Mouse (Mus musculus): ENCODE measurements around the gene Notch3. TPM values are rescaled to one million over a fixed set of nuclear protein-coding genes. Genes with fewer than 3 reads are reported as not detected.

Gene Notch3
- total and polyA plus RNA-seq, 3 experiments, result 0.16 to 4.4 (median 4.2) TPM

GRCm38 (mm10) chr17:32172485-32172884 is 5.8 kb upstream of the Notch3 start:
- Histone ChIP-seq H3K27me3 (ENCODE audit: insufficient read depth, low read length) (peaks cover 5% of the 10 kb centered on the region), H3K36me3 (replicated peaks) (no peaks in the 10 kb centered on the region), H3K4me1 (ENCODE audit: insufficient read depth, low read depth, low read length) (peaks cover 26% of the 10 kb centered on the region), H3K9me3 (replicated peaks) (no peaks in the 10 kb centered on the region), H3K4me3 (ENCODE audit: low read depth, low read length) (no peak overlapping the region)
- TF ChIP-seq GATA2 (IDR thresholded peaks at IDR 0.05; ENCODE audit: borderline replicate concordance, low read depth, low read length) (no peak), CTCF (IDR thresholded peaks at IDR 0.05; ENCODE audit: low read depth, low read length) (no peak), GATA1 (IDR thresholded peaks at IDR 0.05; ENCODE audit: borderline replicate concordance, low read length) (no peak), POLR2AphosphoS5 (IDR thresholded peaks at IDR 0.05; ENCODE audit: insufficient replicate concordance, low read depth, low read length) (no peak), TAL1 (conservative IDR thresholded peaks at IDR 0.05; ENCODE audit: low read depth, low read length) (no peak)
- ATAC-seq (ENCODE audit: extremely low read depth, insufficient number of reproducible peaks, low FRiP score, poor library complexity, severe bottlenecking), result no peak
- no peak for DNase-seq (ENCODE audit: low spot score)

- Histone ChIP-seq H3K9me3 (replicated peaks) (no peaks in the 10 kb centered on the region), H3K4me1 (ENCODE audit: insufficient read depth, low read depth, low read length) (peaks cover 45% of the 10 kb centered on the region), H3K36me3 (replicated peaks) (no peaks in the 10 kb centered on the region), H3K4me3 (ENCODE audit: low read depth, low read length) (no peak overlapping the region), H3K27me3 (ENCODE audit: insufficient read depth, low read length) (peaks cover 12% of the 10 kb centered on the region)
- ATAC-seq (ENCODE audit: extremely low read depth, insufficient number of reproducible peaks, low FRiP score, poor library complexity, severe bottlenecking), result peak; percentile 73
- TF ChIP-seq TAL1 (conservative IDR thresholded peaks at IDR 0.05; ENCODE audit: low read depth, low read length) (no peak), GATA1 (IDR thresholded peaks at IDR 0.05; ENCODE audit: borderline replicate concordance, low read length) (no peak), GATA2 (IDR thresholded peaks at IDR 0.05; ENCODE audit: borderline replicate concordance, low read depth, low read length) (no peak), CTCF (IDR thresholded peaks at IDR 0.05; ENCODE audit: low read depth, low read length) (no peak), POLR2AphosphoS5 (IDR thresholded peaks at IDR 0.05; ENCODE audit: insufficient replicate concordance, low read depth, low read length) (no peak)
- peak; percentile 50 for DNase-seq (ENCODE audit: low spot score)
Measured at GRCm38 (mm10) chr17:32169518-32170225, 3.0 kb upstream of the Notch3 start.

GRCm38 (mm10) chr17:32165803-32166595 is 653 bp downstream of the Notch3 start:
- H3K4me1 ChIP-seq (ENCODE audit: insufficient read depth, low read depth, low read length), result peaks cover 66% of the 10 kb centered on the region
- DNase-seq (ENCODE audit: low spot score), result peak; percentile 48
- TF ChIP-seq GATA2 (IDR thresholded peaks at IDR 0.05; ENCODE audit: borderline replicate concordance, low read depth, low read length), result no peak
- no peak for TF ChIP-seq GATA1 (IDR thresholded peaks at IDR 0.05; ENCODE audit: borderline replicate concordance, low read length)
- no peak for TF ChIP-seq TAL1 (conservative IDR thresholded peaks at IDR 0.05; ENCODE audit: low read depth, low read length)
- no peak for TF ChIP-seq CTCF (IDR thresholded peaks at IDR 0.05; ENCODE audit: low read depth, low read length)
- TF ChIP-seq POLR2AphosphoS5 (IDR thresholded peaks at IDR 0.05; ENCODE audit: insufficient replicate concordance, low read depth, low read length), result no peak
- no peak for ATAC-seq (ENCODE audit: extremely low read depth, insufficient number of reproducible peaks, low FRiP score, poor library complexity, severe bottlenecking)
- H3K9me3 ChIP-seq (replicated peaks), result no peaks in the 10 kb centered on the region
- H3K4me3 ChIP-seq (ENCODE audit: low read depth, low read length), result peak overlapping the region; percentile 71
- peaks cover 36% of the 10 kb centered on the region for H3K27me3 ChIP-seq (ENCODE audit: insufficient read depth, low read length)
- H3K36me3 ChIP-seq (replicated peaks), result no peaks in the 10 kb centered on the region

- DNase-seq (ENCODE audit: low spot score) (peak; percentile 41), ATAC-seq (ENCODE audit: extremely low read depth, insufficient number of reproducible peaks, low FRiP score, poor library complexity, severe bottlenecking) (no peak)
- Histone ChIP-seq H3K27me3 (ENCODE audit: insufficient read depth, low read length) (peaks cover 41% of the 10 kb centered on the region), H3K9me3 (replicated peaks) (no peaks in the 10 kb centered on the region), H3K4me3 (ENCODE audit: low read depth, low read length) (peak overlapping the region; percentile 71; the same call in 1 of the 2 replicates), H3K4me1 (ENCODE audit: insufficient read depth, low read depth, low read length) (peaks cover 68% of the 10 kb centered on the region), H3K36me3 (replicated peaks) (no peaks in the 10 kb centered on the region)
- TF ChIP-seq GATA2 (IDR thresholded peaks at IDR 0.05; ENCODE audit: borderline replicate concordance, low read depth, low read length), result no peak
- TF ChIP-seq POLR2AphosphoS5 (IDR thresholded peaks at IDR 0.05; ENCODE audit: insufficient replicate concordance, low read depth, low read length), result no peak
- TF ChIP-seq CTCF (IDR thresholded peaks at IDR 0.05; ENCODE audit: low read depth, low read length), result no peak
- no peak for TF ChIP-seq GATA1 (IDR thresholded peaks at IDR 0.05; ENCODE audit: borderline replicate concordance, low read length)
- no peak for TF ChIP-seq TAL1 (conservative IDR thresholded peaks at IDR 0.05; ENCODE audit: low read depth, low read length)
Measured at GRCm38 (mm10) chr17:32165266-32165802, 1.3 kb downstream of the Notch3 start.

- H3K27me3 ChIP-seq (ENCODE audit: insufficient read depth, low read length), result peaks cover 41% of the 10 kb centered on the region
- ATAC-seq (ENCODE audit: extremely low read depth, insufficient number of reproducible peaks, low FRiP score, poor library complexity, severe bottlenecking) (no peak), DNase-seq (ENCODE audit: low spot score) (no peak)
Measured at GRCm38 (mm10) chr17:32164780-32165179, 1.9 kb downstream of the Notch3 start.

More at GRCm38 (mm10) chr17:32164780-32165179, 1.9 kb downstream of the Notch3 start:
- Histone ChIP-seq H3K36me3 (replicated peaks) (no peaks in the 10 kb centered on the region), H3K9me3 (replicated peaks) (no peaks in the 10 kb centered on the region), H3K4me3 (ENCODE audit: low read depth, low read length) (no peak overlapping the region), H3K4me1 (ENCODE audit: insufficient read depth, low read depth, low read length) (peaks cover 62% of the 10 kb centered on the region)
- TF ChIP-seq GATA2 (IDR thresholded peaks at IDR 0.05; ENCODE audit: borderline replicate concordance, low read depth, low read length), result no peak
- no peak for TF ChIP-seq POLR2AphosphoS5 (IDR thresholded peaks at IDR 0.05; ENCODE audit: insufficient replicate concordance, low read depth, low read length)
- TF ChIP-seq CTCF (IDR thresholded peaks at IDR 0.05; ENCODE audit: low read depth, low read length), result no peak

Data from G1E (cell line).